Mouse (Mus musculus): Measurements from ENCODE around the gene 1700001P01Rik. TPM values are rescaled to one million over a fixed set of nuclear protein-coding genes. Genes with fewer than 3 reads are reported as not detected.

1700001P01Rik gene
- polyA plus RNA-seq, 2 experiments = 0.08 TPM; not detected in 1

GRCm38 (mm10) chr11:97799994-97800690 lies 24.4 kb upstream of the 1700001P01Rik start:
- peak overlapping the region; percentile 58 for H3K9ac ChIP-seq (replicated peaks)
- TF ChIP-seq EP300 (IDR thresholded peaks at IDR 0.05; ENCODE audit: low read depth) (no peak), CTCF (IDR thresholded peaks at IDR 0.05; ENCODE audit: low read depth) (no peak)
- no peaks in the 10 kb centered on the region for H3K36me3 ChIP-seq (replicated peaks; ENCODE audit: control insufficient read depth, insufficient read depth, low read depth)
- H3K27me3 ChIP-seq (ENCODE audit: control insufficient read depth, insufficient read depth, low read length) = no peaks in the 10 kb centered on the region; the same call in 1 of the 2 replicates
- peak overlapping the region; percentile 81 for H3K4me2 ChIP-seq (ENCODE audit: low read depth)
- peak overlapping the region; percentile 65 to 72 for H3K4me3 ChIP-seq (ENCODE audit: insufficient read depth in 1 of 2, low read depth in 2 of 2, low read length in 2 of 2)
- H3K4me1 ChIP-seq (replicated peaks; ENCODE audit: control insufficient read depth in 2 of 2, insufficient read depth in 2 of 2, low read length in 1 of 2) = peaks cover 2 to 32% of the 10 kb centered on the region in 2 experiments; a peak in 3 of 4 replicates
- DNase-seq (ENCODE audit: low read depth in 3 of 3, low spot score in 3 of 3) (no peak), ATAC-seq (ENCODE audit: insufficient read depth) (peak; percentile 66)
- under 1% methylated on average over 31 of the region's 43 CpGs for WGBS (ENCODE audit: insufficient replicate concordance)
- peak overlapping the region; percentile 46 for H3K27ac ChIP-seq
- H3K9me3 ChIP-seq (ENCODE audit: control insufficient read depth, low read length) = no peaks in the 10 kb centered on the region

GRCm38 (mm10) chr11:97799146-97799993 lies 23.7 kb upstream of the 1700001P01Rik start:
- Histone ChIP-seq H3K4me1 (replicated peaks; ENCODE audit: control insufficient read depth in 2 of 2, insufficient read depth in 2 of 2, low read length in 1 of 2) (peaks cover 0 to 28% of the 10 kb centered on the region in 2 experiments; a peak in 3 of 4 replicates), H3K27me3 (ENCODE audit: control insufficient read depth, insufficient read depth, low read length) (no peaks in the 10 kb centered on the region; the same call in 1 of the 2 replicates), H3K4me3 (ENCODE audit: insufficient read depth in 1 of 2, low read depth in 2 of 2, low read length in 2 of 2) (peak overlapping the region; percentile 65 to 72), H3K4me2 (ENCODE audit: low read depth) (peak overlapping the region; percentile 81), H3K27ac (peak overlapping the region; percentile 46), H3K9ac (replicated peaks) (peak overlapping the region; percentile 58), H3K36me3 (replicated peaks; ENCODE audit: control insufficient read depth, insufficient read depth, low read depth) (no peaks in the 10 kb centered on the region), H3K9me3 (ENCODE audit: control insufficient read depth, low read length) (no peaks in the 10 kb centered on the region)
- ATAC-seq (ENCODE audit: insufficient read depth) = peak; percentile 75
- WGBS (ENCODE audit: insufficient replicate concordance) = under 1% methylated on average over 70 of the region's 71 CpGs
- TF ChIP-seq EP300 (IDR thresholded peaks at IDR 0.05; ENCODE audit: low read depth) = no peak
- no peak for TF ChIP-seq CTCF (IDR thresholded peaks at IDR 0.05; ENCODE audit: low read depth)
- DNase-seq (ENCODE audit: low read depth in 3 of 3, low spot score in 3 of 3) = peak in 1 of 3 experiments; percentile 50

GRCm38 (mm10) chr11:97798782-97799145 lies 23.0 kb upstream of the 1700001P01Rik start, which contains the start of gene Lasp1:
Gene Lasp1 (plus strand): TSS chr11:97799000.
- TF ChIP-seq EP300 (IDR thresholded peaks at IDR 0.05; ENCODE audit: low read depth) = no peak
- no peak for TF ChIP-seq CTCF (IDR thresholded peaks at IDR 0.05; ENCODE audit: low read depth)
- DNase-seq (ENCODE audit: low read depth in 3 of 3, low spot score in 3 of 3) (peak in 2 of 3 experiments; percentile 53 to 55), ATAC-seq (ENCODE audit: insufficient read depth) (peak; percentile 45; the same call in 1 of the 2 replicates)
- peaks cover 0 to 26% of the 10 kb centered on the region in 2 experiments; a peak in 3 of 4 replicates for H3K4me1 ChIP-seq (replicated peaks; ENCODE audit: control insufficient read depth in 2 of 2, insufficient read depth in 2 of 2, low read length in 1 of 2)
- no peaks in the 10 kb centered on the region for H3K36me3 ChIP-seq (replicated peaks; ENCODE audit: control insufficient read depth, insufficient read depth, low read depth)
- peak within 1 kb of the TSS; percentile 58 for H3K9ac ChIP-seq (replicated peaks)
- peak within 1 kb of the TSS; percentile 81 for H3K4me2 ChIP-seq (ENCODE audit: low read depth)
- H3K27ac ChIP-seq = peak within 1 kb of the TSS; percentile 46
- H3K4me3 ChIP-seq (ENCODE audit: insufficient read depth in 1 of 2, low read depth in 2 of 2, low read length in 2 of 2) = peak within 1 kb of the TSS; percentile 65 to 72
- H3K27me3 ChIP-seq (ENCODE audit: control insufficient read depth, insufficient read depth, low read length) = no peaks in the 10 kb centered on the region; the same call in 1 of the 2 replicates
- WGBS (ENCODE audit: insufficient replicate concordance) = under 1% methylated on average over 11 of the region's 11 CpGs
- no peaks in the 10 kb centered on the region for H3K9me3 ChIP-seq (ENCODE audit: control insufficient read depth, low read length)

- peak overlapping the region; percentile 81 for H3K4me2 ChIP-seq (ENCODE audit: low read depth)
- ATAC-seq (ENCODE audit: insufficient read depth) (no peak), DNase-seq (ENCODE audit: low read depth in 3 of 3, low spot score in 3 of 3) (no peak)
- no peaks in the 10 kb centered on the region; the same call in 1 of the 2 replicates for H3K27me3 ChIP-seq (ENCODE audit: control insufficient read depth, insufficient read depth, low read length)
- 51% methylated on average over 8 of the region's 8 CpGs for WGBS (ENCODE audit: insufficient replicate concordance)
- H3K36me3 ChIP-seq (replicated peaks; ENCODE audit: control insufficient read depth, insufficient read depth, low read depth) = no peaks in the 10 kb centered on the region
- peaks cover 0 to 26% of the 10 kb centered on the region in 2 experiments; a peak in 3 of 4 replicates for H3K4me1 ChIP-seq (replicated peaks; ENCODE audit: control insufficient read depth in 2 of 2, insufficient read depth in 2 of 2, low read length in 1 of 2)
- TF ChIP-seq EP300 (IDR thresholded peaks at IDR 0.05; ENCODE audit: low read depth) (no peak), CTCF (IDR thresholded peaks at IDR 0.05; ENCODE audit: low read depth) (no peak)
- no peaks in the 10 kb centered on the region for H3K9me3 ChIP-seq (ENCODE audit: control insufficient read depth, low read length)
- no peak overlapping the region for H3K4me3 ChIP-seq (ENCODE audit: insufficient read depth in 1 of 2, low read depth in 2 of 2, low read length in 2 of 2)
- H3K9ac ChIP-seq (replicated peaks) = no peak overlapping the region
- H3K27ac ChIP-seq = no peak overlapping the region
These were observed 22.3 kb upstream of the 1700001P01Rik start for GRCm38 (mm10) chr11:97798083-97798435.

Data from liver, embryonic 14.5 days (tissue).